21 mouse cellular contexts compared by ENCODE assay signal in the genomic region with DNA sequence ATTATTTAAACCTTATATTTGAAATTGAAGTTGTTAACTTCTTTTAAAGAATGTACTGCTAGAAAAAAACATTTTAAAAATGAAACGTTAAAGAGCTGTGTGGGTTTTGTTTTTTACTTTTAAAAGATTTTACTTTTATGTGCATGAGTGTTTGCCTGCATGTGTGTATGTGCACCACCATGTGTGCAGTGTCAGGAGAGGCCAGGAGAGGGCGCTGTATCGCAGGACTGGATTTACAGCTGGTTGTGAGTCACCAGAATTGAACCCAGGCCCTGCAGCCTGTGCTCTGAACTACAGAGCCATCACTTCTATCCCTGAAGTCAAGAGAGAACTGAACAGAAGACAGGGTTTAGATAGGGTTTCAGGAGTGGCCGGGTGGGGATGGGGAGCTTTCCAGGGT. TPM values are rescaled to one million over a fixed set of nuclear protein-coding genes. Genes with fewer than 3 reads are reported as not detected.
A peak's percentile ranks its signal among the peaks of the same experiment; 100 is the strongest.
DNase-seq lines count a peak whose midpoint lies in the region; ATAC-seq and TF ChIP-seq lines count a peak whose summit lies in the region.
"Had no signal": no experiment of that assay in that cellular context is flagged by ENCODE, and none has a peak within 500 bp of the region (broad histone marks: within the 10 kb centered on the region; RNA-seq: fewer than 3 reads in every experiment).

No protein-coding gene starts in this region.

- no peak for ATAC-seq in midbrain, postnatal 0 days (ENCODE audit: low FRiP score)
- no peak for ATAC-seq in midbrain, embryonic 16.5 days
- ATAC-seq: CD4-positive, CD25-positive, alpha-beta regulatory T cell, adult 4 months; forebrain, embryonic 16.5 days had no signal

- H3K27ac ChIP-seq in gastrocnemius, adult 2 months, result no peak overlapping the region
- H3K27ac ChIP-seq in left cerebral cortex, adult 2 months, result no peak overlapping the region
- no peak overlapping the region for H3K27ac ChIP-seq in midbrain, postnatal 0 days (ENCODE audit: low read depth, low read length)
- no peak overlapping the region for H3K27ac ChIP-seq in midbrain, embryonic 16.5 days (ENCODE audit: low read length)
- H3K27ac ChIP-seq in small intestine, adult 2 months (ENCODE audit: insufficient read depth, low read depth, low read length), result no peak overlapping the region
- H3K27ac ChIP-seq: heart, embryonic 13.5 days; hindbrain, embryonic 15.5 days; neural tube, embryonic 13.5 days had no signal

- H3K4me2 ChIP-seq in midbrain, postnatal 0 days (ENCODE audit: low read depth, low read length, poor library complexity, severe bottlenecking), result no peak overlapping the region
- no peak overlapping the region for H3K4me2 ChIP-seq in midbrain, embryonic 16.5 days (ENCODE audit: low read length)
- H3K4me2 ChIP-seq: heart, embryonic 13.5 days; hindbrain, embryonic 15.5 days; midbrain, embryonic 11.5 days; neural tube, embryonic 13.5 days had no signal

- intact Hi-C loops in gastrocnemius, adult 2 months (cut with DNase I), result no loop called here
- intact Hi-C loops in left cerebral cortex, adult 2 months (cut with DNase I), result no loop called here

- no peak overlapping the region for H3K4me3 ChIP-seq in gastrocnemius, adult 2 months
- no peak overlapping the region for H3K4me3 ChIP-seq in left cerebral cortex, adult 2 months
- H3K4me3 ChIP-seq in midbrain, postnatal 0 days (ENCODE audit: low read depth, low read length), result no peak overlapping the region
- H3K4me3 ChIP-seq in midbrain, embryonic 16.5 days (ENCODE audit: low read depth, low read length), result no peak overlapping the region
- H3K4me3 ChIP-seq in small intestine, adult 2 months (ENCODE audit: low read depth, low read length), result no peak overlapping the region
- H3K4me3 ChIP-seq: heart, embryonic 13.5 days; hindbrain, embryonic 15.5 days; neural tube, embryonic 13.5 days had no signal

- no peak for TF ChIP-seq POLR2A in small intestine, adult 2 months (IDR thresholded peaks at IDR 0.05; ENCODE audit: low read depth, low read length)

- H3K27me3 ChIP-seq in midbrain, postnatal 0 days (ENCODE audit: insufficient read depth, low read length), result no peaks in the 10 kb centered on the region
- H3K27me3 ChIP-seq in midbrain, embryonic 16.5 days (ENCODE audit: control insufficient read depth, insufficient read depth, low read depth, low read length), result no peaks in the 10 kb centered on the region
- H3K27me3 ChIP-seq in small intestine, adult 2 months (ENCODE audit: control insufficient read depth, insufficient read depth, low read length), result no peaks in the 10 kb centered on the region
- H3K27me3 ChIP-seq: heart, embryonic 13.5 days; hindbrain, embryonic 15.5 days; neural tube, embryonic 13.5 days had no signal

- no peak overlapping the region for H3K9ac ChIP-seq in midbrain, postnatal 0 days (replicated peaks; ENCODE audit: low read length, poor library complexity, severe bottlenecking)
- H3K9ac ChIP-seq in midbrain, embryonic 16.5 days (ENCODE audit: low read depth, low read length), result no peak overlapping the region
- H3K9ac ChIP-seq: heart, embryonic 13.5 days; hindbrain, embryonic 15.5 days; neural tube, embryonic 13.5 days had no signal

- no peaks in the 10 kb centered on the region for H3K9me3 ChIP-seq in midbrain, postnatal 0 days (ENCODE audit: low read length)
- H3K9me3 ChIP-seq in midbrain, embryonic 16.5 days (replicated peaks; ENCODE audit: control insufficient read depth, low read length, poor library complexity, severe bottlenecking), result no peaks in the 10 kb centered on the region
- H3K9me3 ChIP-seq: hindbrain, embryonic 15.5 days had no signal

- no peak for DNase-seq in gastrocnemius, adult 2 months
- DNase-seq in gastrocnemius, adult 8-10 months (ENCODE audit: low spot score in 2 of 2), result no peak
- no peak for DNase-seq in left cerebral cortex, adult 2 months (ENCODE audit: extremely low spot score in 1 of 2, low spot score in 2 of 2)
- DNase-seq in left cerebral cortex, adult 18-20 months (ENCODE audit: low spot score in 2 of 2), result no peak
- DNase-seq in midbrain, postnatal 0 days (ENCODE audit: low spot score), result no peak
- DNase-seq in yolk sac, embryonic 10.5 days (ENCODE audit: low spot score), result no peak
- DNase-seq: cerebellum, adult 9-10 months; heart, postnatal 36 days; kidney, adult 11 months; kidney, postnatal 25 days; layer of hippocampus, adult 9-11 months; spleen, adult 18-20 months had no signal

- H3K36me3 ChIP-seq in midbrain, postnatal 0 days (ENCODE audit: insufficient read depth, low read length), result peaks cover 26% of the 10 kb centered on the region
- peaks cover 28% of the 10 kb centered on the region for H3K36me3 ChIP-seq in midbrain, embryonic 16.5 days (ENCODE audit: control insufficient read depth, insufficient read depth, low read length)
- peaks cover 41% of the 10 kb centered on the region for H3K36me3 ChIP-seq in small intestine, adult 2 months (ENCODE audit: control insufficient read depth, insufficient read depth, low read length)

- 92% methylated on average over 4 of the region's 4 CpGs for WGBS in midbrain, postnatal 0 days
- WGBS in midbrain, embryonic 16.5 days, result 91% methylated on average over 4 of the region's 4 CpGs
- WGBS in small intestine, adult 2 months, result 89% methylated on average over 4 of the region's 4 CpGs

- peak; percentile 40; the same call in 1 of the 2 replicates for TF ChIP-seq CTCF in gastrocnemius, adult 2 months (IDR thresholded peaks at IDR 0.05)
- TF ChIP-seq CTCF in left cerebral cortex, adult 2 months (IDR thresholded peaks at IDR 0.05), result peak; percentile 24; the same call in 1 of the 2 replicates
- peak; percentile 37 for TF ChIP-seq CTCF in midbrain, postnatal 0 days (IDR thresholded peaks at IDR 0.05)
- TF ChIP-seq CTCF in small intestine, adult 2 months (IDR thresholded peaks at IDR 0.05; ENCODE audit: extremely low read depth, insufficient read length, insufficient replicate concordance, low read depth, low read length), result peak; percentile 21; the same call in 1 of the 2 replicates

- H3K4me1 ChIP-seq in midbrain, postnatal 0 days (ENCODE audit: insufficient read depth, low read length), result no peaks in the 10 kb centered on the region
- no peaks in the 10 kb centered on the region for H3K4me1 ChIP-seq in midbrain, embryonic 16.5 days (ENCODE audit: control insufficient read depth, insufficient read depth, low read length)
- no peaks in the 10 kb centered on the region for H3K4me1 ChIP-seq in small intestine, adult 2 months (ENCODE audit: control insufficient read depth, insufficient read depth, insufficient read length, low read length)
- H3K4me1 ChIP-seq: heart, embryonic 13.5 days; hindbrain, embryonic 15.5 days; neural tube, embryonic 13.5 days had no signal

RNA-seq across cellular contexts. Expression of gene Rbm44, which starts 16.0 kb away (rescaled TPM):
- not detected for total RNA-seq in gastrocnemius, adult 2 months (2021)
- total RNA-seq in gastrocnemius, adult 8-10 months (2022), result not detected
- not detected for total RNA-seq in left cerebral cortex, adult 2 months (2021)
- total RNA-seq in left cerebral cortex, adult 18-20 months (2021), result under 1 TPM in 1 of 2 experiments, not detected in 1; 0.09 TPM
- 0.19 TPM in 1 of 2 replicates, not detected in the other for total RNA-seq in midbrain, postnatal 0 days (2014; rRNA removed)
- polyA plus RNA-seq in midbrain, postnatal 0 days (2015; fragmentation: Nextera tagmentation; extraction: Ambion mirVana), result 0.11 and 0.48 TPM in 2 replicates
- polyA plus RNA-seq in midbrain, embryonic 16.5 days (2015; fragmentation: Nextera tagmentation; extraction: Ambion mirVana), result 0.24 and 0.48 TPM in 2 replicates
- not detected in 2 replicates for polyA plus RNA-seq in small intestine, adult 2 months (2012; rRNA removed)
- total RNA-seq: adrenal gland, adult 18-20 months; heart, postnatal 36 days had no signal

RNA-seq across cellular contexts. Expression of gene Ramp1, which starts 50.8 kb away (rescaled TPM):
- total RNA-seq in gastrocnemius, adult 2 months (2021), result 10 to 100 TPM; 19.0 to 29.3 TPM
- 10 to 100 TPM; 10.7 to 19.5 (median 15.8) TPM for total RNA-seq in gastrocnemius, adult 8-10 months (2022)
- 10 to 100 TPM; 52.6 to 53.0 TPM for total RNA-seq in left cerebral cortex, adult 2 months (2021)
- 10 to 100 TPM; 51.6 to 52.7 TPM for total RNA-seq in left cerebral cortex, adult 18-20 months (2021)
- total RNA-seq in midbrain, postnatal 0 days (2014; rRNA removed), result 16.1 and 22.4 TPM in 2 replicates
- 29.4 and 29.8 TPM in 2 replicates for polyA plus RNA-seq in midbrain, postnatal 0 days (2015; fragmentation: Nextera tagmentation; extraction: Ambion mirVana)
- 6.7 and 14.0 TPM in 2 replicates for polyA plus RNA-seq in midbrain, embryonic 16.5 days (2015; fragmentation: Nextera tagmentation; extraction: Ambion mirVana)
- polyA plus RNA-seq in small intestine, adult 2 months (2012; rRNA removed), result 12.1 and 23.5 TPM in 2 replicates
